Mouse (Mus musculus) embryonic fibroblast, embryonic 13.5 days (primary cell): ENCODE results near the gene Grin2a.

Experiments used
- CTCF ChIP-seq: IDR thresholded peaks from 2 replicates; pipeline ENCODE4 v1.5.1; 2011; ENCODE audit warnings: mild to moderate bottlenecking, control low read depth, low read length, moderate library complexity, borderline replicate concordance; ENCODE audit not compliant: insufficient read depth
- POLR2A ChIP-seq: IDR thresholded peaks from 2 replicates; pipeline ENCODE4 v1.6.1; 2011; ENCODE audit warnings: low read depth, mild to moderate bottlenecking, control low read depth, low read length, moderate library complexity

DNA sequence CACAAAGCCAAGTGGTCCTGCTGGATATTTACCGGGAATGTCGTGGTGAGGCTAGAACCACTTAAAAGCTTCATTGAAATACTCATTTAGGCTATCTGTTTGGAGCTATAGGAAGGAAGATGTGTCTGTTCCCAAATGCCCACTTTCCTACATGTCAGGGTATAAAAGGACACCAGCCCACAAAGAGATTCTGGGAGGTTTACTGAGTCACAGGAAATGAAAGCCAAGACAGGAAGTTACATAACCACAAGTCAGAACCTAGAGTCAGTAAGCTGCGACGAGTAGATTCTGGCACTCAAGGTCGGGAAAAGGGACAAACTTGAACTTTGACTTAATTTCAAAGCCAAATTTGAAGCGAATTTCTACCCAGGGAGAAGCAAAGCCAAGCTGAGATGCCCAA lies 30.9 kb downstream of the Grin2a start:
- no peak for TF ChIP-seq CTCF
- no peak for TF ChIP-seq POLR2A
